Mouse (Mus musculus) CD4-positive naive resting alpha-beta T cell, adult 57 days (primary cell): ENCODE results near the gene Rbmx2. TPM values are rescaled to one million over a fixed set of nuclear protein-coding genes. Genes with fewer than 3 reads are reported as not detected.

Experiments used
- total RNA-seq: library from RNA; stranded (reverse); gene quantifications from one replicate; pipeline ENCODE4 v1.2.4, GENCODE M21; 2023

Rbmx2 gene
- total RNA-seq = 6.8 TPM

GRCm38 (mm10) chrX:48694864-48695371 is at the start of gene Rbmx2:
Rbmx2 (plus strand) TSS chrX:48695004.

DNA sequence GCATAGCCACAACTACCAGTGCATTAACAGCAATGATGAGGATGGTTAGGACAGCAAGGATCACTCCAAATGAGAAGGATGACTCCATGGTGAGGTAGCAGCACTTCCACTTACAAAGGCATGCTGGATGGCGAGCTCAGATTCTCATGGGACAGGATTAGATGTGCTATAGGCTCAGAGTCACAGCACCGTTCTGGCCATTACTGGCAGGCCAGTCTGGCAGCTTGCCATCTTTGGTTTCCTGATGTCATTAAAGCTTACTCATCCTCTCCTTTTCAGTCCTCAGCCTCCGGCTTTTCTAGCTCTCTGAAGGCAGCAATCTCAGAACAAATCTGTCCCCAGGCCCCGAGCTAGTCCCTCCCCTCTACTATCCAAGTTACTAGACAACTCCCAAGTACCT is 20.6 kb upstream of the Rbmx2 start, which contains the start of gene Gpr119:
Gene Gpr119, minus strand, starts transcription at position 308 of the 400 bp plus-strand sequence.

Other genes starting within 250 kb of the Rbmx2 start
- 108 TPM for gene Elf4, start 231.9 kb upstream of the Rbmx2 start, total RNA-seq
- 14.7 TPM for gene Aifm1, start 181.4 kb upstream of the Rbmx2 start, total RNA-seq
- not detected for gene Rab33a, start 175.7 kb upstream of the Rbmx2 start, total RNA-seq
- 26.4 TPM for gene Zfp280c, start 100.5 kb upstream of the Rbmx2 start, total RNA-seq
- gene Slc25a14, start 71.6 kb upstream of the Rbmx2 start, total RNA-seq = 3.8 TPM
- gene Gpr119, start 20.5 kb upstream of the Rbmx2 start, total RNA-seq = not detected
- not detected for gene Gm595, start 182.7 kb downstream of the Rbmx2 start, total RNA-seq